7 mouse cellular contexts compared by ENCODE assay signal in genomic region chr11:49810696-49811095, GRCm38 (mm10). TPM values are rescaled to one million over a fixed set of nuclear protein-coding genes. Genes with fewer than 3 reads are reported as not detected.
DNase-seq lines count a peak whose midpoint lies in the region; ATAC-seq and TF ChIP-seq lines count a peak whose summit lies in the region.
"Not testable (repeated sequence)": the region's sequence is repeated elsewhere in the genome, so short reads cannot be mapped to it uniquely, and the experiment has no call there.

No protein-coding gene starts in this region.

- not testable (repeated sequence) for TF ChIP-seq RAD21 in MEL (IDR thresholded peaks at IDR 0.05; ENCODE audit: low read depth, low read length)

- not testable (repeated sequence) for H3K27me3 ChIP-seq in MEL (ENCODE audit: control insufficient read depth in 1 of 2, insufficient read depth in 2 of 2, low read length in 2 of 2); heart, embryonic 12.5 days (replicated peaks); heart, embryonic 15.5 days; liver, embryonic 12.5 days (replicated peaks)
- H3K27me3 ChIP-seq in megakaryocyte, embryonic 14.5 days (replicated peaks), result peaks cover 26% of the 10 kb centered on the region

- not testable (repeated sequence) for TF ChIP-seq CTCF in MEL (IDR thresholded peaks at IDR 0.05 in 2 of 3, conservative IDR thresholded peaks at IDR 0.05 in 1 of 3; ENCODE audit: control insufficient read depth in 1 of 3, insufficient read depth in 1 of 3, low read depth in 2 of 3, low read length in 3 of 3, poor library complexity in 1 of 3, severe bottlenecking in 1 of 3); embryonic fibroblast, embryonic 13.5 days (IDR thresholded peaks at IDR 0.05; ENCODE audit: borderline replicate concordance, insufficient read depth, low read length)

- peaks cover 0 to 24% of the 10 kb centered on the region in 2 experiments; a peak in 3 of 4 replicates for H3K36me3 ChIP-seq in MEL (ENCODE audit: control insufficient read depth in 1 of 2, insufficient read depth in 2 of 2, low read length in 2 of 2)
- peaks cover 27% of the 10 kb centered on the region for H3K36me3 ChIP-seq in heart, embryonic 12.5 days
- H3K36me3 ChIP-seq in heart, embryonic 15.5 days; liver, embryonic 12.5 days; megakaryocyte, embryonic 14.5 days (replicated peaks; ENCODE audit: low read length): not testable (repeated sequence)

- TF ChIP-seq EP300 in MEL (IDR thresholded peaks at IDR 0.05; ENCODE audit: low read depth in 1 of 2, low read length in 2 of 2), result not testable (repeated sequence)

- peak overlapping the region; percentile 39 for H3K9ac ChIP-seq in MEL (ENCODE audit: control insufficient read depth, low read depth, low read length, poor library complexity, severe bottlenecking)
- H3K9ac ChIP-seq in heart, embryonic 12.5 days, result peak overlapping the region; percentile 14; the same call in 1 of the 2 replicates
- H3K9ac ChIP-seq in heart, embryonic 15.5 days; liver, embryonic 12.5 days: not testable (repeated sequence)

- H3K4me1 ChIP-seq in MEL (ENCODE audit: control insufficient read depth in 1 of 2, insufficient read depth in 2 of 2, low read length in 2 of 2), result peaks cover 14 to 22% of the 10 kb centered on the region in 2 experiments
- H3K4me1 ChIP-seq in embryonic fibroblast, embryonic 13.5 days (ENCODE audit: control insufficient read depth, insufficient read depth, low read length); heart, embryonic 15.5 days (replicated peaks): not testable (repeated sequence)
- peaks cover 19% of the 10 kb centered on the region for H3K4me1 ChIP-seq in heart, embryonic 12.5 days (replicated peaks)
- H3K4me1 ChIP-seq in liver, embryonic 12.5 days, result peaks cover 35% of the 10 kb centered on the region
- H3K4me1 ChIP-seq in megakaryocyte, embryonic 14.5 days, result peaks cover 25% of the 10 kb centered on the region

- not testable (repeated sequence) for ATAC-seq in heart, embryonic 12.5 days (ENCODE audit: insufficient number of reproducible peaks, low FRiP score); heart, embryonic 15.5 days (replicated peaks; ENCODE audit: insufficient number of reproducible peaks, insufficient read depth, low FRiP score, low read depth); liver, embryonic 12.5 days

- peak; percentile 3 for DNase-seq in 416B (ENCODE audit: low read depth)
- not testable (repeated sequence) for DNase-seq in MEL (ENCODE audit: low read depth, low spot score)

- peak overlapping the region; percentile 88 for H3K27ac ChIP-seq in MEL (ENCODE audit: control insufficient read depth, low read depth, low read length)
- peak overlapping the region; percentile 51; the same call in 1 of the 2 replicates for H3K27ac ChIP-seq in embryonic fibroblast, embryonic 13.5 days (ENCODE audit: insufficient read depth, low read length)
- H3K27ac ChIP-seq in heart, embryonic 12.5 days (ENCODE audit: poor library complexity, severe bottlenecking), result peak overlapping the region; percentile 11
- H3K27ac ChIP-seq in heart, embryonic 15.5 days, result peak overlapping the region; percentile 57
- H3K27ac ChIP-seq in liver, embryonic 12.5 days, result peak overlapping the region; percentile 63; the same call in 1 of the 2 replicates

- H3K9me3 ChIP-seq in MEL (replicated peaks; ENCODE audit: insufficient read depth, low read length); heart, embryonic 12.5 days (replicated peaks); heart, embryonic 15.5 days (replicated peaks); liver, embryonic 12.5 days (replicated peaks): not testable (repeated sequence)
- peaks cover 15% of the 10 kb centered on the region; the same call in 1 of the 2 replicates for H3K9me3 ChIP-seq in megakaryocyte, embryonic 14.5 days

- peak overlapping the region; percentile 6 to 30 for H3K4me3 ChIP-seq in MEL (ENCODE audit: control insufficient read depth in 1 of 2, insufficient read depth in 1 of 2, low read depth in 2 of 2, low read length in 2 of 2)
- H3K4me3 ChIP-seq in embryonic fibroblast, embryonic 13.5 days (ENCODE audit: insufficient read depth, low read length); heart, embryonic 12.5 days; heart, embryonic 15.5 days; liver, embryonic 12.5 days: not testable (repeated sequence)
- peak overlapping the region; percentile 83 for H3K4me3 ChIP-seq in megakaryocyte, embryonic 14.5 days (replicated peaks)

- WGBS in heart, embryonic 12.5 days, result 71% methylated on average over 7 of the region's 7 CpGs
- WGBS in heart, embryonic 15.5 days, result 62% methylated on average over 7 of the region's 7 CpGs
- WGBS in liver, embryonic 12.5 days (ENCODE audit: insufficient replicate concordance), result 52% methylated on average over 7 of the region's 7 CpGs

- H3K79me2 ChIP-seq in MEL (ENCODE audit: control insufficient read depth, insufficient read depth, low read length, poor library complexity), result not testable (repeated sequence)

- not testable (repeated sequence) for H3K4me2 ChIP-seq in heart, embryonic 12.5 days; heart, embryonic 15.5 days
- H3K4me2 ChIP-seq in liver, embryonic 12.5 days, result peak overlapping the region; percentile 46

- not testable (repeated sequence) for TF ChIP-seq POLR2A in MEL (IDR thresholded peaks at IDR 0.05; ENCODE audit: control insufficient read depth in 1 of 2, insufficient read depth in 1 of 2, low read depth in 1 of 2, low read length in 2 of 2, poor library complexity in 1 of 2); embryonic fibroblast, embryonic 13.5 days (IDR thresholded peaks at IDR 0.05; ENCODE audit: low read depth, low read length)

TF ChIP-seq in MEL, 35 proteins besides CTCF, POLR2A, EP300 and RAD21:
- TF ChIP-seq TBP (IDR thresholded peaks at IDR 0.05; ENCODE audit: low read depth, low read length) (peak; percentile 91), ZC3H11A (IDR thresholded peaks at IDR 0.05; ENCODE audit: low read depth, low read length) (peak; percentile 25; the same call in 1 of the 2 replicates), UBTF (IDR thresholded peaks at IDR 0.05; ENCODE audit: borderline replicate concordance, insufficient read depth, low read depth, low read length) (peak; percentile 74; the same call in 1 of the 2 replicates)

RNA-seq across cellular contexts. Expression of gene Gfpt2, which starts 16.7 kb away (rescaled TPM):
- total RNA-seq in MEL (2012; rRNA removed), result 4.0 and 4.9 TPM in 2 replicates
- polyA plus RNA-seq in MEL (2012; ENCODE audit: insufficient read depth in 1 of 2, insufficient read length in 2 of 2, low read depth in 1 of 2, low replicate concordance in 2 of 2, missing spikeins in 1 of 2), result 1 to 10 TPM in 1 of 2 experiments, not detected in 1; 8.0 TPM
- polyA plus RNA-seq in embryonic fibroblast, embryonic 13.5 days (2011; ENCODE audit: insufficient read length, low read depth, missing spikeins), result 13.9 and 14.5 TPM in 2 replicates
- 13.9 and 14.7 TPM in 2 replicates for polyA plus RNA-seq in heart, embryonic 12.5 days (2016; fragmentation: Nextera tagmentation; extraction: Ambion mirVana)
- 10.3 and 11.7 TPM in 2 replicates for polyA plus RNA-seq in heart, embryonic 15.5 days (2015; fragmentation: Nextera tagmentation; extraction: Ambion mirVana)
- 3.2 and 3.3 TPM in 2 replicates for polyA plus RNA-seq in liver, embryonic 12.5 days (2016; fragmentation: Nextera tagmentation; extraction: Ambion mirVana)
- not detected in 2 replicates for polyA plus RNA-seq in megakaryocyte, embryonic 14.5 days (2012; ENCODE audit: insufficient read depth, low replicate concordance)

RNA-seq across cellular contexts. Expression of gene Mapk9, which starts 35.9 kb away (rescaled TPM):
- total RNA-seq in MEL (2012; rRNA removed), result 42.6 and 52.8 TPM in 2 replicates
- polyA plus RNA-seq in MEL (2012; ENCODE audit: insufficient read depth in 1 of 2, insufficient read length in 2 of 2, low read depth in 1 of 2, low replicate concordance in 2 of 2, missing spikeins in 1 of 2), result 10 to 100 TPM in 1 of 2 experiments, not detected in 1; 43.1 TPM
- polyA plus RNA-seq in embryonic fibroblast, embryonic 13.5 days (2011; ENCODE audit: insufficient read length, low read depth, missing spikeins), result 62.5 and 68.5 TPM in 2 replicates
- polyA plus RNA-seq in heart, embryonic 12.5 days (2016; fragmentation: Nextera tagmentation; extraction: Ambion mirVana), result 37.3 and 39.4 TPM in 2 replicates
- polyA plus RNA-seq in heart, embryonic 15.5 days (2015; fragmentation: Nextera tagmentation; extraction: Ambion mirVana), result 31.1 and 33.0 TPM in 2 replicates
- 34.6 and 38.2 TPM in 2 replicates for polyA plus RNA-seq in liver, embryonic 12.5 days (2016; fragmentation: Nextera tagmentation; extraction: Ambion mirVana)
- 3.2 and 7.6 TPM in 2 replicates for polyA plus RNA-seq in megakaryocyte, embryonic 14.5 days (2012; ENCODE audit: insufficient read depth, low replicate concordance)

Comparison
In these comparisons a context has a peak if more than half of its experiments do, and no peak if none do; other contexts are left out.
1. H3K27ac ChIP-seq: peak in every context shown above with its lines; median percentile 88 in MEL; 63 in liver, embryonic 12.5 days; 57 in heart, embryonic 15.5 days; 51 in embryonic fibroblast, embryonic 13.5 days; 11 in heart, embryonic 12.5 days.